Mouse (Mus musculus) small intestine, adult 2 months (tissue): ENCODE results near the gene Fbln2. TPM values are rescaled to one million over a fixed set of nuclear protein-coding genes. Genes with fewer than 3 reads are reported as not detected.

Experiments
- H3K27ac ChIP-seq: fragments of 200-500 bp; 2 replicates; pipeline ENCODE4 v1.5.1; 2012; ENCODE audit warnings: low read depth, low read length, control low read depth, inconsistent platforms; ENCODE audit not compliant: insufficient read depth
- H3K27me3 ChIP-seq: fragments of 200-500 bp; 2 replicates; pipeline ENCODE4 v1.6.1; 2012; ENCODE audit warnings: mild to moderate bottlenecking, moderate library complexity, low read length, inconsistent platforms; ENCODE audit not compliant: control insufficient read depth, insufficient read depth
- H3K36me3 ChIP-seq: fragments of 200-500 bp; 2 replicates; pipeline ENCODE4 v1.6.1; 2012; ENCODE audit warnings: mild to moderate bottlenecking, low read length, control low read depth, inconsistent platforms; ENCODE audit not compliant: control insufficient read depth, insufficient read depth
- H3K4me1 ChIP-seq: fragments of 200-500 bp; 2 replicates; pipeline ENCODE4 v1.6.1; 2012; ENCODE audit warnings: low read length, inconsistent platforms, mixed read lengths; ENCODE audit not compliant: control insufficient read depth, insufficient read depth, insufficient read length
- H3K4me3 ChIP-seq: fragments of 200-500 bp; 2 replicates; pipeline ENCODE4 v1.5.1; 2012; ENCODE audit warnings: low read depth, mild to moderate bottlenecking, control low read depth, inconsistent platforms, low read length, moderate library complexity
- CTCF ChIP-seq: fragments of 200-500 bp; IDR thresholded peaks from 2 replicates; pipeline ENCODE4 v1.5.1; 2012; ENCODE audit warnings: low read depth, mild to moderate bottlenecking, control low read depth, inconsistent platforms, low read length, moderate library complexity, mixed read lengths; ENCODE audit not compliant: insufficient replicate concordance, insufficient read length; ENCODE audit errors: extremely low read depth
- POLR2A ChIP-seq: fragments of 200-500 bp; IDR thresholded peaks from 2 replicates; pipeline ENCODE4 v1.6.1; 2012; ENCODE audit warnings: low read depth, mild to moderate bottlenecking, control low read depth, inconsistent platforms, low read length, moderate library complexity
- WGBS: fragments of 180-500 bp; shearing (Covaris S2); methylation state at CpG from one replicate; pipeline ENCODE4 v1.1.7; 2018; 5-methylcytosine and 5-hydroxymethylcytosine counted together
- polyA plus RNA-seq: library from polyadenylated mRNA; depleted of rRNA; stranded (reverse); fragments of >200 nt; gene quantifications from 2 replicates; pipeline ENCODE4 v1.2.3, GENCODE M21; 2012

The Fbln2 gene
- polyA plus RNA-seq, 1 experiment, result 19.6 TPM

- H3K27me3 ChIP-seq, result no peaks in the 10 kb centered on the region
- TF ChIP-seq POLR2A (no peak), CTCF (no peak)
- H3K4me3 ChIP-seq, result no peak overlapping the region
- no peaks in the 10 kb centered on the region for H3K36me3 ChIP-seq
- peaks cover 11% of the 10 kb centered on the region; the same call in 1 of the 2 replicates for H3K4me1 ChIP-seq
- WGBS, result 9% methylated on average over 1 of the region's 1 CpGs
- no peak overlapping the region for H3K27ac ChIP-seq
Measured at GRCm38 (mm10) chr6:91226058-91226457, 13.8 kb downstream of the Fbln2 start.

- Histone ChIP-seq H3K27ac (no peak overlapping the region), H3K4me1 (peaks cover 11% of the 10 kb centered on the region; the same call in 1 of the 2 replicates), H3K36me3 (no peaks in the 10 kb centered on the region), H3K4me3 (no peak overlapping the region), H3K27me3 (no peaks in the 10 kb centered on the region)
- no peak for TF ChIP-seq POLR2A
- no peak for TF ChIP-seq CTCF
- 38% methylated on average over 4 of the region's 4 CpGs for WGBS
Measured at GRCm38 (mm10) chr6:91228980-91229379, 16.7 kb downstream of the Fbln2 start.

- no peak overlapping the region for H3K27ac ChIP-seq
- peaks cover 2% of the 10 kb centered on the region; the same call in 1 of the 2 replicates for H3K4me1 ChIP-seq
- H3K36me3 ChIP-seq, result no peaks in the 10 kb centered on the region
- no peak overlapping the region for H3K4me3 ChIP-seq
- H3K27me3 ChIP-seq, result no peaks in the 10 kb centered on the region
- 84% methylated on average over 5 of the region's 5 CpGs for WGBS
- TF ChIP-seq POLR2A, result no peak
- TF ChIP-seq CTCF, result no peak
Measured at GRCm38 (mm10) chr6:91231000-91231399, 18.7 kb downstream of the Fbln2 start.

GRCm38 (mm10) chr6:91231523-91231922, 19.3 kb downstream of the Fbln2 start:
- no peaks in the 10 kb centered on the region for H3K27me3 ChIP-seq
- no peak overlapping the region for H3K4me3 ChIP-seq
- no peak overlapping the region for H3K27ac ChIP-seq
- WGBS, result 68% methylated on average over 4 of the region's 4 CpGs
- H3K4me1 ChIP-seq, result peaks cover 2% of the 10 kb centered on the region; the same call in 1 of the 2 replicates
- TF ChIP-seq POLR2A (no peak), CTCF (no peak)
- H3K36me3 ChIP-seq, result no peaks in the 10 kb centered on the region

GRCm38 (mm10) chr6:91233011-91233410, 20.8 kb downstream of the Fbln2 start:
- Histone ChIP-seq H3K27ac (no peak overlapping the region), H3K36me3 (no peaks in the 10 kb centered on the region), H3K4me1 (peaks cover 2% of the 10 kb centered on the region; the same call in 1 of the 2 replicates), H3K27me3 (no peaks in the 10 kb centered on the region), H3K4me3 (no peak overlapping the region)
- WGBS, result 60% methylated on average over 12 of the region's 12 CpGs
- TF ChIP-seq CTCF (no peak), POLR2A (no peak)

GRCm38 (mm10) chr6:91233424-91234015, 21.3 kb downstream of the Fbln2 start:
- TF ChIP-seq CTCF (no peak), POLR2A (no peak)

GRCm38 (mm10) chr6:91236006-91236405, 23.8 kb downstream of the Fbln2 start:
- no peaks in the 10 kb centered on the region for H3K27me3 ChIP-seq
- 53% methylated on average over 11 of the region's 11 CpGs for WGBS
- TF ChIP-seq CTCF, result no peak
- no peak for TF ChIP-seq POLR2A

More at GRCm38 (mm10) chr6:91233424-91234015, 21.3 kb downstream of the Fbln2 start:
- WGBS, result 66% methylated on average over 10 of the region's 10 CpGs
- no peak overlapping the region for H3K27ac ChIP-seq
- H3K4me3 ChIP-seq, result no peak overlapping the region
- H3K27me3 ChIP-seq, result no peaks in the 10 kb centered on the region
- H3K4me1 ChIP-seq, result peaks cover 2% of the 10 kb centered on the region; the same call in 1 of the 2 replicates
- no peaks in the 10 kb centered on the region for H3K36me3 ChIP-seq

More at GRCm38 (mm10) chr6:91236006-91236405, 23.8 kb downstream of the Fbln2 start:
- H3K4me1 ChIP-seq, result no peaks in the 10 kb centered on the region
- no peak overlapping the region for H3K27ac ChIP-seq
- no peaks in the 10 kb centered on the region for H3K36me3 ChIP-seq
- no peak overlapping the region for H3K4me3 ChIP-seq
